Mouse (Mus musculus): ENCODE data around the gene Adam33. TPM values are rescaled to one million over a fixed set of nuclear protein-coding genes. Genes with fewer than 3 reads are reported as not detected.

Adam33 gene
- polyA plus RNA-seq, 1 experiment from 2014 or later: 0.79 TPM

GRCm38 (mm10) chr2:131053851-131054645 is 9.6 kb downstream of the Adam33 start:
- Histone ChIP-seq H3K36me3 (ENCODE audit: control insufficient read depth, insufficient read depth, low read length) (no peaks in the 10 kb centered on the region), H3K27ac (ENCODE audit: low read depth, low read length) (no peak overlapping the region), H3K9ac (ENCODE audit: low read length) (peak overlapping the region; percentile 36), H3K4me2 (ENCODE audit: low read length) (peak overlapping the region; percentile 45), H3K9me3 (replicated peaks; ENCODE audit: control insufficient read depth, low read length) (no peaks in the 10 kb centered on the region), H3K4me1 (ENCODE audit: control insufficient read depth, insufficient read depth, low read length) (peaks cover 3% of the 10 kb centered on the region; the same call in 1 of the 2 replicates), H3K4me3 (ENCODE audit: low read depth, low read length) (peak overlapping the region; percentile 20), H3K27me3 (replicated peaks; ENCODE audit: control insufficient read depth, insufficient read depth, low read length) (peaks cover 40% of the 10 kb centered on the region)
- DNase-seq (ENCODE audit: low spot score) (peak; percentile 24), ATAC-seq (no peak)
- under 1% methylated on average over 45 of the region's 45 CpGs for WGBS

DNA sequence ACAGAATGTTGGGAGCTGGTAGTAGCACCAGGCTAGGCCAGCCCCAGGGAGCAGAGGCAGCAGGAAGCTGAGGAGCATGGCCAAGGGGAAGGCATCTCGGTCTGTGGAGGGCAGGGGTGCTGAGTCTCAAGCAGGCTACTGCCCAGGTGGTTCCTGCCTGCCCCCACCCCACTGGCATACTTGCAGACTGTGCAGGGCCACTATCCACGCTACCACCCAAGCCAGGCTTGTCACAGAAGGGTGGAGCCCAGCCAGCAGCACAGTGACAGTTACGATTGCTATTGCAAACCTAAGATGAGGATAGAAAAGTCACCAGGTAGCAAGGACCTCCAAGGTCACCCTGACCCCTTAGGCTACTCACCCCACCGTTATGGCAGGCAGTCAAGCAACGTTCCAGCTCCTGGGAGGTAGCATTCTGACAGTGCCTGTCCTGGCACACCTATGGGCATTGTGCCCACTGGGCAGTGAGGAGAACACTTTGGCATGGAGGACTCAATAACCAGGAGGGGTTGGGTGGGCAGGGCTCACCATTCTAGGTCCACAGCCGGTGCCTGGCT is 10.7 kb downstream of the Adam33 start:
- H3K36me3 ChIP-seq (ENCODE audit: control insufficient read depth, insufficient read depth, low read length): no peaks in the 10 kb centered on the region
- no peak overlapping the region for H3K4me3 ChIP-seq (ENCODE audit: low read depth, low read length)
- H3K27ac ChIP-seq (ENCODE audit: low read depth, low read length): no peak overlapping the region
- 73% methylated on average over 6 of the region's 6 CpGs for WGBS
- H3K27me3 ChIP-seq (replicated peaks; ENCODE audit: control insufficient read depth, insufficient read depth, low read length): peaks cover 40% of the 10 kb centered on the region
- no peak overlapping the region for H3K9ac ChIP-seq (ENCODE audit: low read length)
- ATAC-seq (no peak), DNase-seq (ENCODE audit: low spot score) (no peak)
- H3K4me1 ChIP-seq (ENCODE audit: control insufficient read depth, insufficient read depth, low read length): peaks cover 3% of the 10 kb centered on the region; the same call in 1 of the 2 replicates
- H3K4me2 ChIP-seq (ENCODE audit: low read length): no peak overlapping the region
- H3K9me3 ChIP-seq (replicated peaks; ENCODE audit: control insufficient read depth, low read length): no peaks in the 10 kb centered on the region

DNA sequence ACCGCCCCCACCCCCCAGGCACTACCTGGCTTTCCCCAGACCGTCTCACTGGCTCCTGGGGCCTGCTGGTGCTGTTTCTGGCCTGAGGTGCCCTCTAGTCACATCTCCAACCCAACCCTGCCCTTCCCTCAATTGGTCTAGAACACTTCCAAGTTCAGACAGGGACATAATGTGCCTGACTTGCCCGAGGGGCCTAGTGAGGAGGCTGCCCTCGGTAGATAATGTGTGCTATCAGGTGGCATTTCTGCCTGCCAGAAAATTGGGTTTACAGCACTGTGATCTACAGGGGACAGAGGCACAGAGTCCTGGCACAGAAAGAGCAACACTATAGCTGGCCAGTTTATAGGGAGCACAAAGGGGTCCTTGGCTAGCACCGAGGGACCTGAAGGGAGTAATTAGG is 11.6 kb downstream of the Adam33 start:
- Histone ChIP-seq H3K9me3 (replicated peaks; ENCODE audit: control insufficient read depth, low read length) (no peaks in the 10 kb centered on the region), H3K36me3 (ENCODE audit: control insufficient read depth, insufficient read depth, low read length) (no peaks in the 10 kb centered on the region), H3K9ac (ENCODE audit: low read length) (no peak overlapping the region), H3K4me1 (ENCODE audit: control insufficient read depth, insufficient read depth, low read length) (peaks cover 3% of the 10 kb centered on the region; the same call in 1 of the 2 replicates), H3K27ac (ENCODE audit: low read depth, low read length) (no peak overlapping the region), H3K4me3 (ENCODE audit: low read depth, low read length) (no peak overlapping the region), H3K4me2 (ENCODE audit: low read length) (no peak overlapping the region), H3K27me3 (replicated peaks; ENCODE audit: control insufficient read depth, insufficient read depth, low read length) (peaks cover 40% of the 10 kb centered on the region)
- WGBS: 73% methylated on average over 5 of the region's 5 CpGs
- ATAC-seq (no peak), DNase-seq (ENCODE audit: low spot score) (no peak)

- Histone ChIP-seq H3K4me2 (ENCODE audit: low read length) (no peak overlapping the region), H3K4me3 (ENCODE audit: low read depth, low read length) (no peak overlapping the region), H3K27me3 (replicated peaks; ENCODE audit: control insufficient read depth, insufficient read depth, low read length) (peaks cover 19% of the 10 kb centered on the region), H3K27ac (ENCODE audit: low read depth, low read length) (no peak overlapping the region), H3K9me3 (replicated peaks; ENCODE audit: control insufficient read depth, low read length) (no peaks in the 10 kb centered on the region), H3K9ac (ENCODE audit: low read length) (no peak overlapping the region), H3K36me3 (ENCODE audit: control insufficient read depth, insufficient read depth, low read length) (no peaks in the 10 kb centered on the region), H3K4me1 (ENCODE audit: control insufficient read depth, insufficient read depth, low read length) (no peaks in the 10 kb centered on the region)
- ATAC-seq (no peak), DNase-seq (ENCODE audit: low spot score) (no peak)
- 93% methylated on average over 2 of the region's 2 CpGs for WGBS
Observed at GRCm38 (mm10) chr2:131046025-131046424, 17.6 kb downstream of the Adam33 start.

DNA sequence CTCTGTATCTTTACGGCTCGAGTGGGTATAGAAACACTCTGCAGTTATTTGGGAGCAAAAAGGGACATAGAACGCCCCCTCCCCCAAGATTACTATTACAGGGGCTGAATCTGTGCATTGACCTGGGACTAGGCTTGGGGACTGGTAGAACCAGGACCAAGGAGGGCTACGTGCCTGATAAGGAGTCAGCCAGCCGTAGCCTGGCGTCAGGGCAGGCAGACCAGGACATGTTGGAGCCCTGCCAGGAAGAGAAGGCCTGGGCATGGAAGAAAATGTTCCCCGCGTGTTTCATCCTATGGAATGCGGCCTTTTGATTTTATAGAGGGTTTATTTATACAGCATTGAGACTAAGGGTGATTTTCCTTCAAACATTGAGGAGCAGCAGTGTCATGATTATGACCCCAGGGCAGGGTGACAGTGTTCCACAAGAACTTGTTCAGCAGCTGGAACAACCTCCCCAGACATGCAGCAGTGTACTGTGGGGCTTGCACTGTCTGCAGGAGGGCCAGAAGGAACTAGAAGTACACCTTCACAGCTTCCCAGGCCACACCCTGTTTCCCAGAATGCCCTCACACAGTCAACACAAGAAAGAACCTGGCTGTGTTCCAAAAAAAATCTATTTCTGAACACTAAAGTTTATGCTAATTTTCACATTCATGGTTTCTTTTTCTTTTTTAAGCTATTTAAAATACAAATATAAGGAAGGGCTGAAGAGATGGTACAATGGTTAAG is 18.5 kb downstream of the Adam33 start:
- Histone ChIP-seq H3K4me3 (ENCODE audit: low read depth, low read length) (no peak overlapping the region), H3K9me3 (replicated peaks; ENCODE audit: control insufficient read depth, low read length) (no peaks in the 10 kb centered on the region), H3K27me3 (replicated peaks; ENCODE audit: control insufficient read depth, insufficient read depth, low read length) (peaks cover 27% of the 10 kb centered on the region), H3K4me2 (ENCODE audit: low read length) (no peak overlapping the region), H3K36me3 (ENCODE audit: control insufficient read depth, insufficient read depth, low read length) (no peaks in the 10 kb centered on the region), H3K4me1 (ENCODE audit: control insufficient read depth, insufficient read depth, low read length) (no peaks in the 10 kb centered on the region), H3K27ac (ENCODE audit: low read depth, low read length) (no peak overlapping the region), H3K9ac (ENCODE audit: low read length) (no peak overlapping the region)
- WGBS: 78% methylated on average over 9 of the region's 9 CpGs
- DNase-seq (ENCODE audit: low spot score) (peak; percentile 12), ATAC-seq (no peak)

GRCm38 (mm10) chr2:131044354-131044852 is 19.2 kb downstream of the Adam33 start:
- no peak overlapping the region for H3K27ac ChIP-seq (ENCODE audit: low read depth, low read length)
- no peaks in the 10 kb centered on the region for H3K9me3 ChIP-seq (replicated peaks; ENCODE audit: control insufficient read depth, low read length)
- no peak overlapping the region for H3K9ac ChIP-seq (ENCODE audit: low read length)
- H3K4me2 ChIP-seq (ENCODE audit: low read length): no peak overlapping the region
- no peaks in the 10 kb centered on the region for H3K36me3 ChIP-seq (ENCODE audit: control insufficient read depth, insufficient read depth, low read length)
- 13% methylated on average over 7 of the region's 7 CpGs for WGBS
- no peak overlapping the region for H3K4me3 ChIP-seq (ENCODE audit: low read depth, low read length)
- DNase-seq (ENCODE audit: low spot score) (no peak), ATAC-seq (no peak)
- H3K4me1 ChIP-seq (ENCODE audit: control insufficient read depth, insufficient read depth, low read length): no peaks in the 10 kb centered on the region
- peaks cover 32% of the 10 kb centered on the region for H3K27me3 ChIP-seq (replicated peaks; ENCODE audit: control insufficient read depth, insufficient read depth, low read length)

GRCm38 (mm10) chr2:131042988-131043387 is 20.6 kb downstream of the Adam33 start, which contains the start of gene Gfra4:
Gene Gfra4, minus strand, starts transcription at chr2:131043088.
- H3K4me3 ChIP-seq (ENCODE audit: low read depth, low read length): peak within 1 kb of the TSS; percentile 50
- no peaks in the 10 kb centered on the region for H3K4me1 ChIP-seq (ENCODE audit: control insufficient read depth, insufficient read depth, low read length)
- no peak for DNase-seq (ENCODE audit: low spot score)
- 69% methylated on average over 2 of the region's 2 CpGs for WGBS
- peaks cover 32% of the 10 kb centered on the region for H3K27me3 ChIP-seq (replicated peaks; ENCODE audit: control insufficient read depth, insufficient read depth, low read length)
- no peak within 1 kb of the TSS for H3K27ac ChIP-seq (ENCODE audit: low read depth, low read length)
- H3K9ac ChIP-seq (ENCODE audit: low read length): no peak within 1 kb of the TSS
- H3K36me3 ChIP-seq (ENCODE audit: control insufficient read depth, insufficient read depth, low read length): no peaks in the 10 kb centered on the region
- H3K9me3 ChIP-seq (replicated peaks; ENCODE audit: control insufficient read depth, low read length): no peaks in the 10 kb centered on the region
- no peak for ATAC-seq
- peak within 1 kb of the TSS; percentile 76; the same call in 1 of the 2 replicates for H3K4me2 ChIP-seq (ENCODE audit: low read length)

- Histone ChIP-seq H3K27ac (ENCODE audit: low read depth, low read length) (peak overlapping the region; percentile 44; the same call in 1 of the 2 replicates), H3K4me2 (ENCODE audit: low read length) (peak overlapping the region; percentile 76), H3K4me1 (ENCODE audit: control insufficient read depth, insufficient read depth, low read length) (no peaks in the 10 kb centered on the region), H3K4me3 (ENCODE audit: low read depth, low read length) (peak overlapping the region; percentile 50), H3K27me3 (replicated peaks; ENCODE audit: control insufficient read depth, insufficient read depth, low read length) (peaks cover 32% of the 10 kb centered on the region), H3K36me3 (ENCODE audit: control insufficient read depth, insufficient read depth, low read length) (no peaks in the 10 kb centered on the region), H3K9ac (ENCODE audit: low read length) (peak overlapping the region; percentile 70), H3K9me3 (replicated peaks; ENCODE audit: control insufficient read depth, low read length) (no peaks in the 10 kb centered on the region)
- 2% methylated on average over 112 of the region's 115 CpGs for WGBS
- DNase-seq (ENCODE audit: low spot score) (peak; percentile 65), ATAC-seq (peak; percentile 89)
Observed at GRCm38 (mm10) chr2:131040854-131041825, 22.5 kb downstream of the Adam33 start.

All from forebrain, embryonic 14.5 days (tissue).